ENCODE assay signal across 8 mouse cellular contexts in genomic region chr4:109116494-109116893, GRCm38 (mm10).
A peak's percentile ranks its signal among the peaks of the same experiment; 100 is the strongest.
DNase-seq lines count a peak whose midpoint lies in the region; ATAC-seq lines count a peak whose summit lies in the region.

No protein-coding gene starts in this region.

- no peaks in the 10 kb centered on the region for H3K27me3 ChIP-seq in limb, embryonic 13.5 days

- WGBS in limb, embryonic 13.5 days = 71% methylated on average over 3 of the region's 3 CpGs

- no peak overlapping the region; the same call in 1 of the 2 replicates for H3K4me3 ChIP-seq in limb, embryonic 13.5 days

- peak overlapping the region; percentile 72 for H3K4me2 ChIP-seq in limb, embryonic 13.5 days (replicated peaks)

- no peak overlapping the region; the same call in 1 of the 2 replicates for H3K9ac ChIP-seq in limb, embryonic 13.5 days

- H3K4me1 ChIP-seq in limb, embryonic 13.5 days = peaks cover 25% of the 10 kb centered on the region

- no peaks in the 10 kb centered on the region for H3K9me3 ChIP-seq in limb, embryonic 13.5 days

- H3K36me3 ChIP-seq in limb, embryonic 13.5 days = no peaks in the 10 kb centered on the region

- peak; percentile 24 for ATAC-seq in granulocyte monocyte progenitor cell, adult 5-6 weeks (replicated peaks; ENCODE audit: poor library complexity, severe bottlenecking)
- no peak for ATAC-seq in limb, embryonic 13.5 days (ENCODE audit: low FRiP score, low read depth)

- peak; percentile 37 to 61 for DNase-seq in urinary bladder, postnatal 36 days (ENCODE audit: low spot score in 2 of 2)
- DNase-seq in urinary bladder, adult 2 months (ENCODE audit: low spot score) = no peak
- DNase-seq in naive thymus-derived CD4-positive, alpha-beta T cell, adult 2 months (ENCODE audit: low read depth) = peak; percentile 27
- DNase-seq in testis, postnatal 14 days (ENCODE audit: low spot score) = no peak
- no peak for DNase-seq in retina, postnatal 1 day
- no peak for DNase-seq in cerebellum, postnatal 36 days

- no peak overlapping the region for H3K27ac ChIP-seq in limb, embryonic 13.5 days

Comparison
In these comparisons a context has a peak if more than half of its experiments do, and no peak if none do; other contexts are left out.
1. DNase-seq: peak in urinary bladder, postnatal 36 days (2 of 2) and naive thymus-derived CD4-positive, alpha-beta T cell, adult 2 months (single experiment); none in urinary bladder, adult 2 months (single experiment), testis, postnatal 14 days (single experiment), retina, postnatal 1 day (single experiment) and cerebellum, postnatal 36 days (0 of 2).